Mouse (Mus musculus): ENCODE data around the gene Prnd.
A peak's percentile ranks its signal among the peaks of the same experiment; 100 is the strongest.

The Prnd gene

DNA sequence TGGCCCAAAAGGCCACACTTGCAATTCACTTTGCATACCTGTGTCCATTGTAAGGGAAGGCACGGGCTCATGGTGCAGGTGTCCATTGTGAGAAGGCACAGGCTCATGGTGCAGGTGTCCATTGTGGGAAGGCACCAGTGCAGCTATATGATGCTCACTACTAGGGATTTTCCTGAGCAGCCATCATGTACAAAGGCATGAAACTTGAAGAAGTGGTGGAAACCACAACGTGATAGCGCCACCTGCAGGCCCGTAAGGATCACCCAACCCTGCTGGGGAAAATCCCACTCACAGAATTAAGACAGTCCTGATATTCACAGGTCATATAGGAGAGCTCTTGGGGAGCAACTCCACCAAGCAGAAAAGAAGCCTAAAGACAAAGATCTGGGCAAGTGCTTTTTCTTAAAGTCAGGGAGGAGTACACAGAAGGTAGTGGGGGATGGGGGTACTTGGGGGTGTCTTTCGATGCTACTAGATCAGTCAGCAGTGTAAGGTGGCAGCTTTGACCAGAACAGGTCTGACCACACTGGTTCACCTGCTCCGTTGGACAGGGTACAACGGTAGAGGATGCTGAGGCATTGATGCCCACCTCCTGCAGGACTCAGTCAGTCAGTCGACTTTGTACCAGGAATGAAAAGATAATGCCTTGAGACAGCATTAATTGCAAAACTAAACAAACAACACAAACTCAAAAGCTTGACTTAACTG lies 11.1 kb upstream of the Prnd start:
- peak; percentile 63 for DNase-seq (ENCODE audit: low read depth, low spot score)

DNA sequence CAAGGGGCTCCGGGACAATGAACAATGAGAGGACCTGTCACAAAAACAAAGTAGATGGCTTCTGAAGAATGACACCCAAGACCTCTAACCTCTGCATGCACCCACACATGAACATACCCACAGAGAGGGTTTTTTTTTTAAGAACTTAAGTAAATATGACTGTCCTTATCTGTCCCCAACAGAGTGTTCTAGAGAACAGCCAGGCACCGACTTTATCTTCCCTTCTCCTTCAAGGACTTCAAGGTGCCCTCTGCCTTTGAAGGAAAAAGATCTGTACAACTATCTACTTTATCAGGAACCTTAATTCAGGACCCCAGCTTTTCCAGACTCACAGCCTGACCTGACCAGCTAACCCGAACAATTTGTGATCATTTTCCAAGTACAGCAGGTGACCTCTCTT lies 10.2 kb upstream of the Prnd start:
- no peak for DNase-seq (ENCODE audit: low read depth, low spot score)

DNA sequence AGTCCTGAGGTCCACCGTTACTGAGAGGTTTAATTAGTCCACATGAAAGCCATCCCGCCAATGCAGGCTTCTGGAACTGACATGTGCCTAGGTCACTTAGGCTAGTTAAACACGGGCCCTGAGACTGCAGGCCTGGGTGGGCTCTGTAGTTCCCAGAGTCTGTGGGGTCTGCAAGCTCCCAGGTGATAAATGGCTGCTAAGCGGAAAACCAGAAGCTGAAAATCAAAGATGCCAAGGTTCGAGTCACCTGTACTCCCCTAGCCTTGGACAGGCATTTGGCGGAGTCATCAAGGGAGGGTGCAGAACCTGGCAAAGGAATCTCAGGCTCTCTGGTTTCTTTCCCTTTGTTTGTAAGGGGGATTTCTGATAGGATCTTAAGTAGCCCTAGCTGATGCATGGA lies 9.2 kb upstream of the Prnd start:
- no peak for DNase-seq (ENCODE audit: low read depth, low spot score)

DNA sequence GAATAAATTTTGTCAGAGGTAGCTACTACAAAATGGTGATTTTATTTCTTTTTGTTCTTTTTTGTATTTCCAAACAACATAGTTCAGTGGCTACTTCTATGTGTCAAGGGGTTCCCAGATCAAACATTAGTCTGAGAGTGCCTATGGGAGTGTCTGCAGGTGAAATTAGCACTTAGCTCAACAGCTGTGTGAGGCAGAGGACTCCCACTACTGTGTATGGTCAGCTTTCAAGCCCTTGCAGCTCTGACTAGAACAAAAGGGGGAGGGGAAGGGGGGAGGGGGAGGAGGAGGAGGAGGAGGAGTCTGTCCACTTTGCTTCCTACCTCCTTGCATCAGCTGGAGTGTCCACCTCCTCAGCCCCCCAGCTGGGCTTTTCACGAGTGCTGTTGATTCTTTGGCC lies 6.3 kb upstream of the Prnd start:
- no peak for DNase-seq (ENCODE audit: low read depth, low spot score)

GRCm38 (mm10) chr2:131945225-131945624 lies 5.4 kb upstream of the Prnd start:
- DNase-seq (ENCODE audit: low read depth, low spot score) = no peak

GRCm38 (mm10) chr2:131945765-131946164 lies 4.9 kb upstream of the Prnd start:
- no peak for DNase-seq (ENCODE audit: low read depth, low spot score)

DNA sequence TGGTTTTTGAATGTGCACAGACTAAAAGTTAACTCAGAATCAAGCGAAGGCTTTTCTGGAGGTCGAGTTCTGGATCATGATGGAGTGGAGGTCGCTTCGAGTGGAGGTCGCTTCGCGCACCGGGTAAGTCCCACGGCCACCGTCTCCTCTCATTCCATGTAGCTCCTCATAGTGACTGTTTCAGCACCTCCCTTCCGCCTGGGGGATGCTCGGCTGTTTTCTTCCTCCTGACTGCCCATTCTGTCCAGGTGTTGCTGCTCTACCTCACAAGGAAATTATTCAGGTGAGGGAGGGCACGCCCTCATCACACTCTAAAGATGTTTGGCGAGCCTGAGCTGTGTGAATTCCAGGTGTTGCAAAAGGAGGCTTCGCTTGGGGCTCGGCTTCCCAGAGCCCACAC lies 4.3 kb upstream of the Prnd start:
- no peak for DNase-seq (ENCODE audit: low read depth, low spot score)

DNA sequence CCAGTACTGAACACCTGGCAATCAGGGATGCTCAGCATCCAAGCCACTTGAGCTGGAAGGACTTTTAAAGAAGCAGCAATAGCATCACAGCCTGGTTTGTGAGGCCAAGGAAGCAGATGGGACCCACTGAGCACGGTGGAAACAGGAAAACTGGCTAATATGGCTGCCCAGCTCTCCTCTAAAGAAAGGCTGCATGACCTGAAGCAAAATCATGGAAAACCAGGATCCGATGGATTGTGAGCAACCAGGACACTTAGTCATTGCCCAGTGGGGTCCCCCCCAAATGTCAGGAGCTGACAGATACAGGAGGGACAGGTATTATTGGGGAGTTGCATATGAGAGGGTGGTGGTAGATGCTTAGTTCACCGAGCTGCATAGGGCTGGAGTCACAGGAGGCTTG lies 2.5 kb upstream of the Prnd start:
- no peak for DNase-seq (ENCODE audit: low read depth, low spot score)

DNA sequence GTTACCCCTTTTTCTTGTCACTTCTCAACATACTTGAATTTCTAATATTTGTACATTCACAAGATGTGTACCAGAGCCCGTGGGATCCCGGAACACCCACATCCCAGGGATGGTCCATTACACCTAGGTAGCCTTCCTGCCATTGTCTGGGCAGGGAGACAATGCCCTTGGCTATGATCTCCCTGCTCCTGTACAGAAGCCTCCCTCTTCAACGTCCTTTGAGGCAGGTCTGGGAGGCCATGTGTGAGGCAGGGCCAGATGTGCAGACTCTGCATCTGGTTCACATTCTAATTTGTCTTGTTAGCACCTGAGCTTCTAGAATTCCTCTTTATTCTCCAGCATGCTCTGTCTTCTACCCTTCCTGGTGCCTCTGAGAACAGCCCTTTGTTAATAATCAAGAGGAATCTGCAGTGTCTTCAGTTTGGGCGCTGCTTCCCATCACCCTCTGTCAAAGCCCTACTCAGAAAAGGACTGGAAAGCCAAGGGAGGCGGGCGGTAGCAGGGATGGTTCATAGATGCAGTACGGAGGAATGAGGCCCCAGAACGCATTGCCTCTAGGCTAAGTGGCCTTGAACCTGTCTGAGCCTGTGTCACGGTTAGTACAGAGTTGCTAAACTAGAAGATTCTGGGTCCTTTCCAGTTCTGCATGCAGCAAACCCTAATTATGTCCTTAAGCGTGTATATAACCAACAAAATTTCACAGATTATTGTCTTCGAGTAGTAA lies 1.6 kb upstream of the Prnd start:
- no peak for DNase-seq (ENCODE audit: low read depth, low spot score)

GRCm38 (mm10) chr2:131949767-131950597 lies 679 bp upstream of the Prnd start:
- DNase-seq (ENCODE audit: low read depth, low spot score) = no peak

DNA sequence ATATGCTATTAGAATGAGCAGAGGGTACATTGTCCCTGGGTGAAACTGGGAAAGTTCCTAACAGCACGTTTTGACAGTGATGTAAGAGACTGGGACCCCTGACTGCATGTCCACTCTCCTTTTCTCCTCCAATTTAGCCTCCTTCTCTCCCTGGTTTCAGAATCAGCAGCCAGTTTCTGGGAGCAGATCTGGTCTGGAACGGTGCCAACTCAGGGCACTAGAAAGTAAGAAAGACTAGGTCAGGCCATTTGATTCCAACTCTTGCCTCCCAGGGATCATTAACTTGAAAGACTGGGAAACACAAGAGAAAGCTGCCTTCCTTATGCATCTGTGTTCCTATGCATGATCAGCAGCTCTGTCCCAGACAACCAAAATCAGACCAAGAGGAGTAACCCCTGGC lies 1.8 kb downstream of the Prnd start:
- DNase-seq (ENCODE audit: low read depth, low spot score) = no peak

GRCm38 (mm10) chr2:131952961-131953538 lies 2.4 kb downstream of the Prnd start:
- no peak for DNase-seq (ENCODE audit: low read depth, low spot score)

DNA sequence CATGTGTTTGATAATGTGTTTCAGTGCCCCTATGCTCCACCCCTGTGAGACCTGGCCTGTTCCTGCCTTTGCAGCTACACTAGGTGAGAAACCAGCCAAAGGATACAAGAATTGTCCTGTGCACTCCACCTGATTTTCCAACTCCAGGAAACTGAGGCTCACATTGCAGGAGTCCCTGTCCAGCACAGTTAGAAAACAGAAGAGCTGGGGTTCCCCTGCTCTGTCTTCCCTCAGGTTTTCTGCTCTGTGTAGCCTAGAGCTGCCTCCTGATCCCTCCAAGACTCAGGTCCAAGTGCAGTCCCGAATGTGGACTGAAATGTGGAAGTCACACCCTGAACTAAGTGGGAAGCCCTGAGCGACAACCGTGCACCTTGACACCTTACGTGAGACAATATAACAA lies 3.0 kb downstream of the Prnd start:
- no peak for DNase-seq (ENCODE audit: low read depth, low spot score)

DNA sequence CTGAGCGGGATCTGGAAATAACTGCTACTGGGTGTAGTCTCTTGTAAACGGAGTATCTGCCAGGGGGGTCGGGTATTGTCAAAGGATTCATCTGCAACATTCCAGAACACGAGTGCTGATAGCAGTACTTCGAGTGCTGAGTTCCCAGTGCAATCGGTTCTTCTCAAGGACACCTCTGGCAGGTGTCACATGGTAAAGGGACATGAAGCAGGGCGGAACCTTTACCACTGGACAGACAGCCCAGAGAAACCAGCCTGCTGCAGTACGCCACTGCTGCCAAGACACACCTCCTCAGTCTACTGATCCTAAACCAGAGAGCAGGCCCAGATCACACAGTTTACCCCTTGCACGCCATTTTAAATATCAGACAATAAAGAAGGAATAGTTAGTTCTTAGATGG lies 4.2 kb downstream of the Prnd start:
- no peak for DNase-seq (ENCODE audit: low read depth, low spot score)

GRCm38 (mm10) chr2:131955264-131955663 lies 4.6 kb downstream of the Prnd start:
- no peak for DNase-seq (ENCODE audit: low read depth, low spot score)

DNA sequence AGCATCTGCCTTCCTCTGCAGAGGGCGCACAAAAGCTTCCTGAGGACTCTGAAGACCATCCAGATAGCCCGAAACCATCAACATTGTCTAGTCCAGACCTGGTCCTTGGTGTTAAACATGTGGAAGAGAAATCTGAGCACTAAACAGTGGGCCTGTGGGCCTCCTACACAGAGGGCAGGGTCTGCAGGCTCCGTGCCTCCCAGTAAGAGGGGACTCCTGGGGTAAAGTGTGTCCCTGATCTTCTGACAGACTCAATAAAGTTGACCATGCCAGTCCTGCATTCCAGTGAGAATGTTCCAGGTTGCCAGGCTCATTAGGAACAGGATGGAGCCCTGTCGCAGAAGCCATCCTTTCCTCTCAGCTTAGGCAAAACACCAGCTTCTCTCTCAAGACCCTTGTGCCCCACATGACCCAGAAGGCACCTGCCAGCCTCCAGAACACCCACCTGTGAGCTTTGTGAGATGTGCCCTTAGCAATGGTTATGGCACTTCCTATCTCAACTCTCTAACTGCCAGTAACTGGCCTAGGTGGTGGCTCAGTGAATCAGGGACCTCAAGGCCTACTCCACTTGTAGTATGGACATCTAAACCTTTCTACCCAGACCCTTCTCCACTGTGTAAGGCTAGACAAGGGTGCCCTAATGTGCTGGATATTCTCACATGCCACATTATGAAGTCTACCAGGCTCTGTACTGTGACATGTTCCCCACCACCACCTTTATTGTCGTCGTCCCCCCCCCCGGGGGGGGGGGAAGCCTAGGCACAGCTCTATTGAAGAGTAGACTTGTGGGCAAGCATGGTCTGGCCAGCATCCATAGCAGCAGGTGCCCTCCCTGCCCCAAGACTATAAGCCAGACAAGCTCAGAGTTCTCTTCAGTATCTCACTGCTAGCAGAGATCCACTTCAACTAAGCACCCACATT lies 5.9 kb downstream of the Prnd start:
- no peak for DNase-seq (ENCODE audit: low read depth, low spot score)

DNA sequence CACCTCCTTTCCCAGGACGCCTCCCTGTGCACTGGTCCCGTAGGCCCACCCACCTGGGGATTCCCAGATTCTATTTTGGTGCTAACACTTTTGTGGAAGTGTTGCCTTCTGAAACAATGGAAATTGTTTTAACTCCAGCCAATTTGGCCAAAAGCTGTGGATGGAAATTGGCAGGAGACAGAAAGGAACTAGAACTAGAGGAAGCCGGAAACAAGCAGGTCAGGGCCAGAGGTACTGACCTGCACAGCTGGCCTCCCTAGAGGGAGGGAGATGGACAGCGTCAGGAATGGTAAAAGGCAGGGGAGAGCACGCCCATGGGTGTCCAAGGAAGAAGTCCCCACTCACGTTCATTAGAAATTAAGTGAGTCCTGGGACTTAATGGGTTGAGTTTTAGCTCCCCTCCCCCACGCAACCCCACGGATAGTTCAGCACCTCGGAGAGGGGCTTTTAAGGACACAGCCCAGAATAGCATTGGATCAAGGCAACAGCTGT lies 7.1 kb downstream of the Prnd start:
- DNase-seq (ENCODE audit: low read depth, low spot score) = no peak

GRCm38 (mm10) chr2:131961671-131962070 lies 11.0 kb downstream of the Prnd start:
- DNase-seq (ENCODE audit: low read depth, low spot score) = no peak

- no peak for DNase-seq (ENCODE audit: low read depth, low spot score)
Measured at GRCm38 (mm10) chr2:131970597-131970996, 19.9 kb downstream of the Prnd start.

- DNase-seq (ENCODE audit: low read depth, low spot score) = no peak
Measured at GRCm38 (mm10) chr2:131971098-131971497, 20.4 kb downstream of the Prnd start.

DNA sequence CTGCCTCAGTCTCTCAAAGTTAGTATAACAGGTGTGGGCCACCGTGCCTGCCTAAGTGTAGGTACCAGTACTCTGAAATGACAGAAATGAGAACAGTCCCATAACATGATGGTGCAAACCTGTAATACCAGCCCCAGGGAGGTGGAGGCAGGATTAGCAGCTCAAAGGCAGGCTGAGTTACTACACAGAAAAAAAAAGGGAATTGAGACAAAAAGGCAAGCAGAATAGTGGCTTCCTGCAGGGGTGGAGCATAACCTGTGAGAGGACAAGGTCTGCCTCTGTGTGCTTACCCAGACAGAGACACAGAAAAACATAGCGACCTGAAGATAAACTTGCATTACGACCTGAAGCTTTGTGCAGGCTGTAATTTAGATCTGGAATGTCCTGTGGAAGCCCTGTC lies 26.0 kb downstream of the Prnd start:
- no peak for DNase-seq (ENCODE audit: low read depth, low spot score)
